Mouse (Mus musculus) MEL (cell line): Measurements from ENCODE around the gene Phykpl. TPM values are rescaled to one million over a fixed set of nuclear protein-coding genes. Genes with fewer than 3 reads are reported as not detected.
A peak's percentile ranks its signal among the peaks of the same experiment; 100 is the strongest.

ENCODE experiments used
- DNase-seq: peaks from one replicate; pipeline ENCODE4 v3.0.0; 2011; ENCODE audit warnings: low read depth, low spot score
- H3K27ac ChIP-seq: 2 replicates; pipeline ENCODE4 v1.5.1; 2012; ENCODE audit warnings: low read depth, mild to moderate bottlenecking, control low read depth, low read length, moderate library complexity; ENCODE audit not compliant: control insufficient read depth
- H3K27me3 ChIP-seq, 2 experiments: fragments of 150-350 bp in 1 of 2; sonication (generic) in 1 of 2; 2 replicates each; pipeline ENCODE4 v1.6.1; 2012; ENCODE audit warnings: low read length in 2 of 2, mild to moderate bottlenecking in 2 of 2, improper control_type of control experiment in 1 of 2, moderate library complexity in 1 of 2; ENCODE audit not compliant: insufficient read depth in 2 of 2, control insufficient read depth in 1 of 2
- H3K36me3 ChIP-seq, 2 experiments: 2 replicates each; pipeline ENCODE4 v1.6.1; 2012 to 2014; ENCODE audit warnings: low read length in 2 of 2, improper control_type of control experiment in 1 of 2, inconsistent platforms in 1 of 2, mild to moderate bottlenecking in 1 of 2; ENCODE audit not compliant: insufficient read depth in 2 of 2, control insufficient read depth in 1 of 2
- H3K4me1 ChIP-seq, 2 experiments: fragments of 150-350 bp in 1 of 2; sonication (generic) in 1 of 2; 2 replicates each; pipeline ENCODE4 v1.6.1; 2012; ENCODE audit warnings: low read length in 2 of 2, improper control_type of control experiment in 1 of 2, mild to moderate bottlenecking in 1 of 2; ENCODE audit not compliant: insufficient read depth in 2 of 2, control insufficient read depth in 1 of 2
- H3K4me3 ChIP-seq, 2 experiments: fragments of 150-350 bp in 1 of 2; sonication (generic) in 1 of 2; 2 replicates each; pipeline ENCODE4 v1.5.1; 2012; ENCODE audit warnings: low read depth in 2 of 2, low read length in 2 of 2, mild to moderate bottlenecking in 2 of 2, moderate library complexity in 2 of 2, control low read depth in 1 of 2, improper control_type of control experiment in 1 of 2; ENCODE audit not compliant: control insufficient read depth in 1 of 2, insufficient read depth in 1 of 2
- H3K79me2 ChIP-seq: 2 replicates; pipeline ENCODE4 v1.6.1; 2012; ENCODE audit warnings: mild to moderate bottlenecking, low read length, moderate library complexity; ENCODE audit not compliant: control insufficient read depth, poor library complexity, insufficient read depth
- H3K9ac ChIP-seq: 2 replicates; pipeline ENCODE4 v1.6.1; 2012; ENCODE audit warnings: low read depth, mild to moderate bottlenecking, control low read depth, low read length, moderate library complexity; ENCODE audit not compliant: control insufficient read depth, poor library complexity, severe bottlenecking
- H3K9me3 ChIP-seq: fragments of 150-350 bp; sonication (generic); replicated peaks from 2 replicates; pipeline ENCODE4 v1.6.1; 2012; ENCODE audit warnings: mild to moderate bottlenecking, low read length, improper control_type of control experiment, moderate library complexity; ENCODE audit not compliant: insufficient read depth
- E2F4 ChIP-seq: IDR thresholded peaks from 2 replicates; pipeline ENCODE4 v1.6.1; 2011; ENCODE audit warnings: low read depth, low read length, improper control_type of control experiment, borderline replicate concordance
- MAFK ChIP-seq: IDR thresholded peaks from 2 replicates; pipeline ENCODE4 v1.6.1; 2011; ENCODE audit warnings: low read depth, mild to moderate bottlenecking, low read length, improper control_type of control experiment, borderline replicate concordance
- MAZ ChIP-seq: IDR thresholded peaks from 2 replicates; pipeline ENCODE4 v1.6.1; 2012; ENCODE audit warnings: low read depth, mild to moderate bottlenecking, inconsistent platforms, low read length, improper control_type of control experiment
- MXI1 ChIP-seq: IDR thresholded peaks from 2 replicates; pipeline ENCODE4 v1.6.1; 2011; ENCODE audit warnings: mild to moderate bottlenecking, low read depth, low read length, improper control_type of control experiment
- NRF1 ChIP-seq: IDR thresholded peaks from 2 replicates; pipeline ENCODE4 v1.6.1; 2014; ENCODE audit warnings: low read depth, mild to moderate bottlenecking, inconsistent platforms, low read length, improper control_type of control experiment, moderate library complexity; ENCODE audit not compliant: poor library complexity, insufficient read depth, severe bottlenecking
- RAD21 ChIP-seq: IDR thresholded peaks from 2 replicates; pipeline ENCODE4 v1.6.1; 2011; ENCODE audit warnings: mild to moderate bottlenecking, low read depth, low read length, improper control_type of control experiment
- SIN3A ChIP-seq: IDR thresholded peaks from 2 replicates; pipeline ENCODE4 v1.6.1; 2012; ENCODE audit warnings: low read length, improper control_type of control experiment, inconsistent platforms
- TAL1 ChIP-seq: IDR thresholded peaks from 2 replicates; pipeline ENCODE4 v1.6.1; 2012; ENCODE audit warnings: mild to moderate bottlenecking, inconsistent platforms, low read length, moderate library complexity, mixed read lengths
- polyA plus RNA-seq, 2 experiments: library from polyadenylated mRNA; stranded (reverse) in 1 of 2; unstranded in 1 of 2; fragments of >175 nt in 1 of 2; fragments of >200 nt in 1 of 2; gene quantifications; 2 replicates each; pipeline versions ENCODE4 v1.2.1 to v1.2.4; 2012; ENCODE audit warnings: low replicate concordance in 2 of 2, low read depth in 1 of 2; ENCODE audit not compliant: insufficient read length in 2 of 2, insufficient read depth in 1 of 2, missing spikeins in 1 of 2
- total RNA-seq: library from RNA; depleted of rRNA; stranded (reverse); fragments of 300-350 nt; gene quantifications from 2 replicates; pipeline ENCODE4 v1.2.3, GENCODE M21; 2012

Gene Phykpl
- total and polyA plus RNA-seq, 3 experiments = 22.7 to 23.0 TPM; not detected in 1

- Histone ChIP-seq H3K4me3 (no peak overlapping the region), H3K4me1 (peaks cover 1 to 2% of the 10 kb centered on the region in 2 experiments; a peak in 1 of 4 replicates), H3K36me3 (no peaks in the 10 kb centered on the region), H3K9ac (no peak overlapping the region), H3K9me3 (no peaks in the 10 kb centered on the region), H3K27me3 (no peaks in the 10 kb centered on the region), H3K79me2 (peaks cover 3% of the 10 kb centered on the region; the same call in 1 of the 2 replicates), H3K27ac (no peak overlapping the region)
- no peak for DNase-seq
- TF ChIP-seq NRF1 (no peak), RAD21 (no peak), MXI1 (no peak), E2F4 (no peak)
These were observed 64.7 kb downstream of the Phykpl start for GRCm38 (mm10) chr11:51649111-51649888.

GRCm38 (mm10) chr11:51649889-51650199 lies 65.3 kb downstream of the Phykpl start:
- H3K27ac ChIP-seq = no peak overlapping the region
- no peaks in the 10 kb centered on the region for H3K36me3 ChIP-seq
- peak overlapping the region; percentile 72 to 92 for H3K4me3 ChIP-seq
- DNase-seq = peak; percentile 60
- H3K9ac ChIP-seq = peak overlapping the region; percentile 82
- TF ChIP-seq MAFK (no peak), NRF1 (no peak)
- H3K79me2 ChIP-seq = peaks cover 3% of the 10 kb centered on the region; the same call in 1 of the 2 replicates
- H3K9me3 ChIP-seq = no peaks in the 10 kb centered on the region
- peaks cover 1 to 2% of the 10 kb centered on the region in 2 experiments; a peak in 1 of 4 replicates for H3K4me1 ChIP-seq
- no peaks in the 10 kb centered on the region for H3K27me3 ChIP-seq

GRCm38 (mm10) chr11:51650261-51650660 lies 65.7 kb downstream of the Phykpl start:
- no peak for TF ChIP-seq TAL1
- no peak for TF ChIP-seq MAZ
- peak; percentile 13; the same call in 1 of the 2 replicates for TF ChIP-seq SIN3A
- peak; percentile 66 for DNase-seq
- peak overlapping the region; percentile 72 to 92 for H3K4me3 ChIP-seq
- peaks cover 3% of the 10 kb centered on the region; the same call in 1 of the 2 replicates for H3K79me2 ChIP-seq
- H3K36me3 ChIP-seq = no peaks in the 10 kb centered on the region
- H3K4me1 ChIP-seq = peaks cover 1 to 2% of the 10 kb centered on the region in 2 experiments; a peak in 1 of 4 replicates
- H3K27ac ChIP-seq = no peak overlapping the region
- H3K27me3 ChIP-seq = no peaks in the 10 kb centered on the region
- no peaks in the 10 kb centered on the region for H3K9me3 ChIP-seq
- H3K9ac ChIP-seq = peak overlapping the region; percentile 82
